Mouse (Mus musculus) limb, embryonic 11.5 days (tissue): ENCODE measurements around the gene Samd8. TPM values are rescaled to one million over a fixed set of nuclear protein-coding genes. Genes with fewer than 3 reads are reported as not detected.
A peak's percentile ranks its signal among the peaks of the same experiment; 100 is the strongest.

Source experiments
- ATAC-seq: fragments of 200-750 bp; cut with Nextera tagmentation; 2 replicates; pipeline ENCODE4 v1.8.0; 2017; ENCODE audit warnings: low read depth; ENCODE audit not compliant: insufficient number of reproducible peaks, low FRiP score, low TSS enrichment
- DNase-seq: peaks from one replicate; pipeline ENCODE4 v3.0.0-alpha.2; 2015; ENCODE audit warnings: low spot score
- H3K27ac ChIP-seq: fragments of 300-500 bp; sonication (generic); replicated peaks from 2 replicates; pipeline ENCODE4 v1.5.1; 2014; ENCODE audit warnings: low read depth, mild to moderate bottlenecking, low read length
- H3K27me3 ChIP-seq: fragments of 300-500 bp; sonication (generic); 2 replicates; pipeline ENCODE4 v1.6.1; 2014; ENCODE audit warnings: mild to moderate bottlenecking, low read length, mixed read lengths; ENCODE audit not compliant: control insufficient read depth, insufficient read depth
- H3K36me3 ChIP-seq: fragments of 300-500 bp; sonication (generic); 2 replicates; pipeline ENCODE4 v1.6.1; 2014; ENCODE audit warnings: mild to moderate bottlenecking, low read length, moderate library complexity, mixed read lengths; ENCODE audit not compliant: control insufficient read depth, insufficient read depth
- H3K4me1 ChIP-seq: fragments of 300-500 bp; sonication (generic); 2 replicates; pipeline ENCODE4 v1.6.1; 2014; ENCODE audit warnings: low read length, mixed read lengths; ENCODE audit not compliant: control insufficient read depth, insufficient read depth
- H3K4me2 ChIP-seq: fragments of 300-500 bp; sonication (generic); 2 replicates; pipeline ENCODE4 v1.6.1; 2014; ENCODE audit warnings: low read depth, mild to moderate bottlenecking, moderate library complexity; ENCODE audit not compliant: severe bottlenecking
- H3K4me3 ChIP-seq: fragments of 300-500 bp; sonication (generic); 2 replicates; pipeline ENCODE4 v1.5.1; 2014; ENCODE audit warnings: low read depth, low read length
- H3K9ac ChIP-seq: fragments of 300-500 bp; sonication (generic); 2 replicates; pipeline ENCODE4 v1.6.1; 2014; ENCODE audit warnings: mild to moderate bottlenecking, low read length
- H3K9me3 ChIP-seq: fragments of 300-500 bp; sonication (generic); 2 replicates; pipeline ENCODE4 v1.6.1; 2016; ENCODE audit warnings: low read length; ENCODE audit not compliant: control insufficient read depth
- WGBS: fragments of 180-500 bp; shearing (Covaris S2); extraction: QIAGEN DNeasy Blood & Tissue Kit; methylation state at CpG from one replicate; pipeline ENCODE4 v1.1.7; 2014; 5-methylcytosine and 5-hydroxymethylcytosine counted together
- polyA plus RNA-seq: library from polyadenylated mRNA; unstranded; fragments of >200 nt; fragmentation: Nextera tagmentation; extraction: Ambion mirVana; gene quantifications from 2 replicates; pipeline ENCODE4 v1.2.1, GENCODE M21; 2014

Samd8 gene
- polyA plus RNA-seq, 1 experiment from 2014 or later, result 11.4 TPM

- H3K4me2 ChIP-seq, result no peak overlapping the region
- no peak overlapping the region for H3K27ac ChIP-seq
- H3K9me3 ChIP-seq, result no peaks in the 10 kb centered on the region
- no peak for ATAC-seq
- H3K27me3 ChIP-seq, result no peaks in the 10 kb centered on the region
- WGBS, result 43% methylated on average over 15 of the region's 15 CpGs
- H3K9ac ChIP-seq, result no peak overlapping the region
- DNase-seq, result peak; percentile 77
- no peak overlapping the region for H3K4me3 ChIP-seq
- H3K4me1 ChIP-seq, result peaks cover 6% of the 10 kb centered on the region; the same call in 1 of the 2 replicates
- no peaks in the 10 kb centered on the region for H3K36me3 ChIP-seq
Measured at GRCm38 (mm10) chr14:21748142-21748870, 2.0 kb upstream of the Samd8 start.

- H3K27me3 ChIP-seq, result no peaks in the 10 kb centered on the region
- peak within 1 kb of the TSS; percentile 99 for H3K4me3 ChIP-seq
- DNase-seq (peak; percentile 70), ATAC-seq (peak; percentile 56; the same call in 1 of the 2 replicates)
- WGBS, result under 1% methylated on average over 26 of the region's 26 CpGs
- peak within 1 kb of the TSS; percentile 81 for H3K4me2 ChIP-seq
- peak within 1 kb of the TSS; percentile 88 for H3K9ac ChIP-seq
- peak within 1 kb of the TSS; percentile 38; the same call in 1 of the 2 replicates for H3K27ac ChIP-seq
- no peaks in the 10 kb centered on the region for H3K9me3 ChIP-seq
- H3K36me3 ChIP-seq, result no peaks in the 10 kb centered on the region
- H3K4me1 ChIP-seq, result peaks cover 6% of the 10 kb centered on the region; the same call in 1 of the 2 replicates
Measured at GRCm38 (mm10) chr14:21750881-21751542, 681 bp downstream of the Samd8 start, which contains the start of gene Dusp13. Dusp13 (minus strand) TSS chr14:21751181.

- H3K4me3 ChIP-seq, result no peak overlapping the region
- no peak overlapping the region for H3K4me2 ChIP-seq
- H3K9ac ChIP-seq, result no peak overlapping the region
- ATAC-seq, result no peak
- no peaks in the 10 kb centered on the region for H3K27me3 ChIP-seq
- peaks cover 6% of the 10 kb centered on the region; the same call in 1 of the 2 replicates for H3K4me1 ChIP-seq
- WGBS, result 94% methylated on average over 3 of the region's 3 CpGs
- H3K27ac ChIP-seq, result no peak overlapping the region
- no peak for DNase-seq
- H3K9me3 ChIP-seq, result no peaks in the 10 kb centered on the region
- no peaks in the 10 kb centered on the region for H3K36me3 ChIP-seq
Measured at GRCm38 (mm10) chr14:21752411-21752810, 2.1 kb downstream of the Samd8 start.

- H3K27ac ChIP-seq, result no peak overlapping the region
- DNase-seq (no peak), ATAC-seq (no peak)
- H3K4me2 ChIP-seq, result no peak overlapping the region
- H3K36me3 ChIP-seq, result no peaks in the 10 kb centered on the region
- 86% methylated on average over 4 of the region's 4 CpGs for WGBS
- H3K9me3 ChIP-seq, result no peaks in the 10 kb centered on the region
- no peak overlapping the region for H3K4me3 ChIP-seq
- peaks cover 6% of the 10 kb centered on the region; the same call in 1 of the 2 replicates for H3K4me1 ChIP-seq
- no peaks in the 10 kb centered on the region for H3K27me3 ChIP-seq
- H3K9ac ChIP-seq, result no peak overlapping the region
Measured at GRCm38 (mm10) chr14:21753367-21753766, 3.0 kb downstream of the Samd8 start.

GRCm38 (mm10) chr14:21761560-21761959 lies 11.2 kb downstream of the Samd8 start:
- ATAC-seq (no peak), DNase-seq (no peak)
- H3K9me3 ChIP-seq, result no peaks in the 10 kb centered on the region
- H3K27me3 ChIP-seq, result no peaks in the 10 kb centered on the region
- 84% methylated on average over 9 of the region's 9 CpGs for WGBS
- no peak overlapping the region for H3K9ac ChIP-seq
- H3K27ac ChIP-seq, result no peak overlapping the region
- H3K4me2 ChIP-seq, result no peak overlapping the region
- no peaks in the 10 kb centered on the region for H3K4me1 ChIP-seq
- no peaks in the 10 kb centered on the region for H3K36me3 ChIP-seq
- no peak overlapping the region for H3K4me3 ChIP-seq

GRCm38 (mm10) chr14:21763736-21764135 lies 13.4 kb downstream of the Samd8 start:
- H3K9me3 ChIP-seq, result no peaks in the 10 kb centered on the region
- WGBS, result 90% methylated on average over 3 of the region's 3 CpGs
- ATAC-seq, result no peak

GRCm38 (mm10) chr14:21764646-21765045 lies 14.3 kb downstream of the Samd8 start:
- H3K4me1 ChIP-seq, result peaks cover 11% of the 10 kb centered on the region; the same call in 1 of the 2 replicates
- 88% methylated on average over 6 of the region's 6 CpGs for WGBS
- no peak for ATAC-seq

More at GRCm38 (mm10) chr14:21763736-21764135, 13.4 kb downstream of the Samd8 start:
- Histone ChIP-seq H3K4me3 (no peak overlapping the region), H3K4me1 (peaks cover 6% of the 10 kb centered on the region; the same call in 1 of the 2 replicates), H3K9ac (no peak overlapping the region), H3K27ac (no peak overlapping the region), H3K27me3 (no peaks in the 10 kb centered on the region), H3K4me2 (no peak overlapping the region), H3K36me3 (no peaks in the 10 kb centered on the region)
- DNase-seq, result no peak

GRCm38 (mm10) chr14:21765754-21766397 lies 15.5 kb downstream of the Samd8 start:
- Histone ChIP-seq H3K27ac (no peak overlapping the region), H3K4me1 (peaks cover 11% of the 10 kb centered on the region; the same call in 1 of the 2 replicates), H3K9me3 (no peaks in the 10 kb centered on the region), H3K27me3 (no peaks in the 10 kb centered on the region), H3K9ac (no peak overlapping the region), H3K36me3 (no peaks in the 10 kb centered on the region), H3K4me3 (no peak overlapping the region), H3K4me2 (no peak overlapping the region)
- WGBS, result 87% methylated on average over 7 of the region's 7 CpGs
- DNase-seq (no peak), ATAC-seq (no peak)

More at GRCm38 (mm10) chr14:21764646-21765045, 14.3 kb downstream of the Samd8 start:
- no peak for DNase-seq
- H3K9me3 ChIP-seq, result no peaks in the 10 kb centered on the region
- no peak overlapping the region for H3K9ac ChIP-seq
- H3K4me2 ChIP-seq, result no peak overlapping the region
- H3K27ac ChIP-seq, result no peak overlapping the region
- no peaks in the 10 kb centered on the region for H3K27me3 ChIP-seq
- H3K36me3 ChIP-seq, result no peaks in the 10 kb centered on the region
- H3K4me3 ChIP-seq, result no peak overlapping the region
